Mouse (Mus musculus) heart, embryonic 13.5 days (tissue): ENCODE results near the gene Cs. TPM values are rescaled to one million over a fixed set of nuclear protein-coding genes. Genes with fewer than 3 reads are reported as not detected.

Source experiments
- ATAC-seq: fragments of 200-750 bp; cut with Nextera tagmentation; 2 replicates; pipeline ENCODE4 v1.8.0; 2017; ENCODE audit warnings: moderate TSS enrichment; ENCODE audit not compliant: insufficient number of reproducible peaks, low FRiP score, low TSS enrichment; ENCODE audit errors: extremely low read depth
- H3K27ac ChIP-seq: fragments of 300-500 bp; sonication (generic); replicated peaks from 2 replicates; pipeline ENCODE4 v1.5.1; 2015; ENCODE audit warnings: moderate library complexity, mild to moderate bottlenecking, inconsistent platforms
- H3K27me3 ChIP-seq: fragments of 300-500 bp; sonication (generic); replicated peaks from 2 replicates; pipeline ENCODE4 v1.6.1; 2015; ENCODE audit warnings: mild to moderate bottlenecking, inconsistent platforms
- H3K36me3 ChIP-seq: fragments of 300-500 bp; sonication (generic); 2 replicates; pipeline ENCODE4 v1.6.1; 2015; ENCODE audit warnings: mild to moderate bottlenecking, inconsistent platforms
- H3K4me1 ChIP-seq: fragments of 300-500 bp; sonication (generic); 2 replicates; pipeline ENCODE4 v1.6.1; 2015; ENCODE audit warnings: inconsistent platforms
- H3K4me2 ChIP-seq: fragments of 300-500 bp; sonication (generic); 2 replicates; pipeline ENCODE4 v1.6.1; 2015; ENCODE audit warnings: inconsistent platforms, mild to moderate bottlenecking, moderate library complexity
- H3K4me3 ChIP-seq: fragments of 300-500 bp; sonication (generic); 2 replicates; pipeline ENCODE4 v1.5.1; 2015; ENCODE audit warnings: moderate library complexity, mild to moderate bottlenecking, inconsistent platforms
- H3K9ac ChIP-seq: fragments of 300-500 bp; sonication (generic); 2 replicates; pipeline ENCODE4 v1.6.1; 2015; ENCODE audit warnings: inconsistent platforms, mild to moderate bottlenecking, moderate library complexity
- H3K9me3 ChIP-seq: fragments of 300-500 bp; sonication (generic); 2 replicates; pipeline ENCODE4 v1.6.1; 2016; ENCODE audit warnings: inconsistent platforms
- WGBS: fragments of 180-500 bp; shearing (Covaris S2); methylation state at CpG from one replicate; pipeline ENCODE4 v1.1.7; 2015; ENCODE audit warnings: mixed read lengths; 5-methylcytosine and 5-hydroxymethylcytosine counted together
- polyA plus RNA-seq: library from polyadenylated mRNA; unstranded; fragments of >200 nt; fragmentation: Nextera tagmentation; extraction: Ambion mirVana; gene quantifications from 2 replicates; pipeline ENCODE4 v1.2.1, GENCODE M21; 2015

The Cs gene
- polyA plus RNA-seq, 1 experiment from 2014 or later = 396 TPM

DNA sequence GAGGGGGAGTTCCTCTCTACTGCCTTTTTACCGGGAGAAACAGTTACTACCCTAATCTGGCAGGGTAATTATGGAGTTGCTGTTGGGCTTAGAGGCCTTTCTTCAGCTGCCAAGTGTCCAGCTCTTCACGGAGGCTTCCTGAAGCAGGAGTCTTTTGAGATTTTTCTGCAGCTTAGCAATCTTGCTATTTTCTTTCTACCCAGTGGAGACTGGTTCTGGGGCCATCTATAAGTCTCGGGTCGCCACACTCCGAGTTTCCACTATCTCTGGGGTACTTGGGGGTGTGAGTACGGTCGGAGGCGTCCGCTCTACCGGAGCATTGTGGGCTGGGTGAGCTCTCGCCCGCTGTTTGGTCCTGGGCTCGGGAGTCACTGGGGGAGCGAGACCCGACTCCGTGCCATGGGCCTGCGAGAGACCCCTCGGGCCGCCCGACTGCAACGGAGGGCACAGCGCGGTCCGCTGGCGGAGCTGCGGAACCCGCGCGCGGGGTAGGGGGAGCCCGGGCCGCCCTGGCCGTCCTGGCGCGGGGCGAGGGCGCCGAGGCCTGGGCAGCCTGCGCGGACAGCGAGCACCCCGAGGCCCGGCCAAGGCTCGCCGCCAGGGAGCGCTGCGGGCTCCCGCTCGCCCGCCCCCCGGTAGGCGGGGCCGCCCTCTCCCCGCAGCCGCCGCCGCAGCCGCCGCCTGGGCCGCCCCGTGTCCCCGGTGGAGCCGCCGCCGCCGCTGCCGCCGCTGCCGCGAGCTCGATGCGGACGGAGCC is 39.1 kb downstream of the Cs start, which contains the start of gene Ankrd52:
TSS of gene Ankrd52 (plus strand) at position 661 of the 757 bp plus-strand sequence.
- peak within 1 kb of the TSS; percentile 98 for H3K9ac ChIP-seq
- H3K4me3 ChIP-seq = peak within 1 kb of the TSS; percentile 87
- peaks cover 35% of the 10 kb centered on the region for H3K36me3 ChIP-seq
- peak within 1 kb of the TSS; percentile 83 for H3K4me2 ChIP-seq
- H3K27me3 ChIP-seq = no peaks in the 10 kb centered on the region
- peak within 1 kb of the TSS; percentile 94 for H3K27ac ChIP-seq
- no peaks in the 10 kb centered on the region for H3K9me3 ChIP-seq
- peaks cover 38% of the 10 kb centered on the region for H3K4me1 ChIP-seq
- peak; percentile 89 for ATAC-seq
- WGBS = under 1% methylated on average over 73 of the region's 73 CpGs

GRCm38 (mm10) chr10:128377222-128377939 is 39.8 kb downstream of the Cs start:
- WGBS = under 1% methylated on average over 46 of the region's 47 CpGs

GRCm38 (mm10) chr10:128377940-128378448 is 40.5 kb downstream of the Cs start:
- H3K4me3 ChIP-seq = peak overlapping the region; percentile 87
- 61% methylated on average over 14 of the region's 14 CpGs for WGBS
- H3K27me3 ChIP-seq = no peaks in the 10 kb centered on the region
- no peak for ATAC-seq
- peak overlapping the region; percentile 98 for H3K9ac ChIP-seq
- peak overlapping the region; percentile 83 for H3K4me2 ChIP-seq
- H3K27ac ChIP-seq = peak overlapping the region; percentile 94
- no peaks in the 10 kb centered on the region for H3K9me3 ChIP-seq
- peaks cover 48% of the 10 kb centered on the region for H3K36me3 ChIP-seq
- H3K4me1 ChIP-seq = peaks cover 35% of the 10 kb centered on the region

More at GRCm38 (mm10) chr10:128377222-128377939, 39.8 kb downstream of the Cs start:
- Histone ChIP-seq H3K9ac (peak overlapping the region; percentile 98), H3K36me3 (peaks cover 42% of the 10 kb centered on the region), H3K4me2 (peak overlapping the region; percentile 83), H3K4me1 (peaks cover 38% of the 10 kb centered on the region), H3K27ac (peak overlapping the region; percentile 94), H3K9me3 (no peaks in the 10 kb centered on the region), H3K4me3 (peak overlapping the region; percentile 87), H3K27me3 (no peaks in the 10 kb centered on the region)
- no peak for ATAC-seq

GRCm38 (mm10) chr10:128378462-128378861 is 40.9 kb downstream of the Cs start:
- H3K4me3 ChIP-seq = peak overlapping the region; percentile 87
- no peak for ATAC-seq
- peaks cover 53% of the 10 kb centered on the region for H3K36me3 ChIP-seq
- H3K9me3 ChIP-seq = no peaks in the 10 kb centered on the region
- H3K27ac ChIP-seq = no peak overlapping the region
- WGBS = 70% methylated on average over 3 of the region's 3 CpGs
- peak overlapping the region; percentile 83 for H3K4me2 ChIP-seq
- H3K4me1 ChIP-seq = peaks cover 30% of the 10 kb centered on the region
- H3K9ac ChIP-seq = peak overlapping the region; percentile 98
- no peaks in the 10 kb centered on the region for H3K27me3 ChIP-seq

GRCm38 (mm10) chr10:128379260-128379659 is 41.7 kb downstream of the Cs start:
- Histone ChIP-seq H3K4me2 (no peak overlapping the region), H3K27ac (no peak overlapping the region), H3K4me3 (no peak overlapping the region), H3K9ac (peak overlapping the region; percentile 98; the same call in 1 of the 2 replicates), H3K4me1 (peaks cover 29% of the 10 kb centered on the region), H3K9me3 (no peaks in the 10 kb centered on the region), H3K27me3 (no peaks in the 10 kb centered on the region), H3K36me3 (peaks cover 61% of the 10 kb centered on the region)
- no peak for ATAC-seq
- 94% methylated on average over 7 of the region's 7 CpGs for whole genome bisulfite sequencing

- no peaks in the 10 kb centered on the region for H3K27me3 ChIP-seq
- ATAC-seq = no peak
- no peak overlapping the region for H3K4me3 ChIP-seq
- H3K9ac ChIP-seq = no peak overlapping the region
- peaks cover 74% of the 10 kb centered on the region for H3K36me3 ChIP-seq
- no peak overlapping the region for H3K27ac ChIP-seq
- 83% methylated on average over 5 of the region's 5 CpGs for WGBS
- no peak overlapping the region for H3K4me2 ChIP-seq
- no peaks in the 10 kb centered on the region for H3K9me3 ChIP-seq
- peaks cover 29% of the 10 kb centered on the region for H3K4me1 ChIP-seq
Observed at GRCm38 (mm10) chr10:128380565-128380964, 43.0 kb downstream of the Cs start.

- no peak overlapping the region for H3K9ac ChIP-seq
- H3K4me3 ChIP-seq = no peak overlapping the region
- H3K9me3 ChIP-seq = no peaks in the 10 kb centered on the region
- peaks cover 93% of the 10 kb centered on the region for H3K36me3 ChIP-seq
- no peaks in the 10 kb centered on the region for H3K27me3 ChIP-seq
- WGBS = 87% methylated on average over 8 of the region's 8 CpGs
- H3K4me1 ChIP-seq = peaks cover 20% of the 10 kb centered on the region
- no peak overlapping the region for H3K27ac ChIP-seq
- no peak overlapping the region for H3K4me2 ChIP-seq
- no peak for ATAC-seq
Observed at GRCm38 (mm10) chr10:128382482-128382881, 44.9 kb downstream of the Cs start.

DNA sequence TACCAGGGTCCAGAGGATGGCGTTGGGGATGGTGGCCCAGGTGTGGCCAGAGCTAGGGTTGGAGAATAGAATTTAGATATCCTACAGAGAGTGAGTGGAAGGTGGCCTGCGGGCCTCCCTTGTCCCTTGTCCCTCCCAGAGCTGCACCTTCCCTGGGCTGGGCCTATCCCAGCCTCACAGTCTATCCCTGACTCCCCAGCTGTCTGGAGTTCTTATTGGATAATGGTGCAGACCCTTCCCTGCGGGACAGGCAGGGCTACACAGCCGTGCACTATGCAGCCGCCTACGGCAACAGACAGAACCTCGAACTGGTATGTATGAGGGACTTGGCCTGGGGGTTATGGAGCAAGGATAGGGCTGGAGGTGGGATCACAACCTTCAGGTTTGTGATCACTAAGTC is 48.4 kb downstream of the Cs start:
- H3K27ac ChIP-seq = no peak overlapping the region
- 84% methylated on average over 7 of the region's 7 CpGs for WGBS
- H3K9me3 ChIP-seq = no peaks in the 10 kb centered on the region
- H3K4me1 ChIP-seq = peaks cover 7% of the 10 kb centered on the region
- no peak overlapping the region for H3K9ac ChIP-seq
- peaks cover 100% of the 10 kb centered on the region for H3K36me3 ChIP-seq
- no peak overlapping the region for H3K4me3 ChIP-seq
- ATAC-seq = no peak
- no peak overlapping the region for H3K4me2 ChIP-seq
- H3K27me3 ChIP-seq = no peaks in the 10 kb centered on the region

GRCm38 (mm10) chr10:128388941-128389340 is 51.4 kb downstream of the Cs start:
- H3K36me3 ChIP-seq = peaks cover 100% of the 10 kb centered on the region
- H3K4me1 ChIP-seq = peaks cover 20% of the 10 kb centered on the region
- no peak overlapping the region for H3K27ac ChIP-seq
- no peaks in the 10 kb centered on the region for H3K27me3 ChIP-seq
- H3K4me3 ChIP-seq = no peak overlapping the region
- 91% methylated on average over 14 of the region's 14 CpGs for WGBS
- ATAC-seq = no peak
- H3K4me2 ChIP-seq = no peak overlapping the region
- no peak overlapping the region for H3K9ac ChIP-seq
- H3K9me3 ChIP-seq = no peaks in the 10 kb centered on the region

DNA sequence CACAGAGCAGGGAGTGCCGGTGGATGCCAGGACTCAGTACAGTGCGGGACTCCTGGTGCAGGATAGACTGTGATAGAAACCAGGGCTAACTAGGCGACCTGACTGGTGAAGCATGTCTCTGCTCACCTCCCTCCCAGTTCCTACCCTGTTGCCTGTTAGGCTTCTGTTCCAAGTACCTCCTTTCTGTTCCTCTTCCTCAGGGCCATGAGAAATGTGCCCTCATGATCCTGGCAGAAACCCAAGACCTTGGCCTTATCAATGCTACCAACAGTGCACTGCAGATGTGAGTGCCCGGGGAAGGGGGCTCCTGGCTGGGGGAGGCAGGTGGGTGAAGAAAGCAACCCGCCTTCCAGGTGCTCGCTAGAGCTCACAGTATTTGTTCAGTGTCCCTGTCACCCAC is 52.0 kb downstream of the Cs start:
- peaks cover 100% of the 10 kb centered on the region for H3K36me3 ChIP-seq
- 0 out of 2 replicates have a peak overlapping the region, but pooled peaks have one; percentile 2 for H3K9ac ChIP-seq
- no peak overlapping the region for H3K4me3 ChIP-seq
- no peaks in the 10 kb centered on the region for H3K27me3 ChIP-seq
- no peaks in the 10 kb centered on the region for H3K9me3 ChIP-seq
- no peak overlapping the region for H3K27ac ChIP-seq
- 65% methylated on average over 6 of the region's 6 CpGs for WGBS
- H3K4me2 ChIP-seq = no peak overlapping the region
- ATAC-seq = no peak
- H3K4me1 ChIP-seq = peaks cover 20% of the 10 kb centered on the region

GRCm38 (mm10) chr10:128390366-128390765 is 52.8 kb downstream of the Cs start:
- no peak overlapping the region for H3K4me3 ChIP-seq
- no peaks in the 10 kb centered on the region for H3K27me3 ChIP-seq
- H3K9ac ChIP-seq = no peak overlapping the region
- WGBS = 89% methylated on average over 12 of the region's 12 CpGs
- peaks cover 99% of the 10 kb centered on the region for H3K36me3 ChIP-seq
- no peak overlapping the region for H3K27ac ChIP-seq
- H3K4me2 ChIP-seq = no peak overlapping the region
- no peak; the same call in 1 of the 2 replicates for ATAC-seq
- no peaks in the 10 kb centered on the region for H3K9me3 ChIP-seq
- peaks cover 20% of the 10 kb centered on the region for H3K4me1 ChIP-seq
